Mouse (Mus musculus): ENCODE measurements around the gene Gm44511.

- TF ChIP-seq CTCF (IDR thresholded peaks at IDR 0.05; ENCODE audit: borderline replicate concordance, control insufficient read depth, extremely low read depth, insufficient read depth, low read length, poor library complexity): no peak
- no peak for TF ChIP-seq POLR2A (IDR thresholded peaks at IDR 0.05; ENCODE audit: control insufficient read depth, extremely low read depth, insufficient read depth, low read length, poor library complexity)
These were observed 56.4 kb downstream of the Gm44511 start for GRCm38 (mm10) chr6:128769481-128770253.
